Mouse (Mus musculus) heart, embryonic 14.5 days (tissue): ENCODE measurements around the gene Tmem181a. TPM values are rescaled to one million over a fixed set of nuclear protein-coding genes. Genes with fewer than 3 reads are reported as not detected.
"Not testable (repeated sequence)": the region's sequence is repeated elsewhere in the genome, so short reads cannot be mapped to it uniquely, and the experiment has no call there.

Source experiments
- ATAC-seq: fragments of 200-750 bp; cut with Nextera tagmentation; 2 replicates; pipeline ENCODE4 v1.8.0; 2017; ENCODE audit warnings: low read depth, moderate TSS enrichment; ENCODE audit not compliant: insufficient number of reproducible peaks, insufficient read depth, low FRiP score
- H3K27ac ChIP-seq, 2 experiments: fragments of 200-500 bp in 1 of 2; fragments of 300-500 bp in 1 of 2; sonication (generic) in 1 of 2; replicated peaks in 1 of 2; 2 replicates each; pipeline ENCODE4 v1.5.1; 2012 to 2014; ENCODE audit warnings: low read depth in 2 of 2, low read length in 2 of 2, control low read depth in 1 of 2, mild to moderate bottlenecking in 1 of 2, mixed read lengths in 1 of 2; ENCODE audit not compliant: control insufficient read depth in 1 of 2, insufficient read depth in 1 of 2
- H3K27me3 ChIP-seq: fragments of 300-500 bp; sonication (generic); 2 replicates; pipeline ENCODE4 v1.6.1; 2014; ENCODE audit warnings: mild to moderate bottlenecking, low read length, control low read depth; ENCODE audit not compliant: control insufficient read depth, insufficient read depth
- H3K36me3 ChIP-seq: fragments of 300-500 bp; sonication (generic); 2 replicates; pipeline ENCODE4 v1.6.1; 2014; ENCODE audit warnings: mild to moderate bottlenecking, control low read depth, low read length, mixed read lengths; ENCODE audit not compliant: control insufficient read depth, insufficient read depth
- H3K4me1 ChIP-seq, 2 experiments: fragments of 200-500 bp in 1 of 2; fragments of 300-500 bp in 1 of 2; sonication (generic) in 1 of 2; 2 replicates each; pipeline ENCODE4 v1.6.1; 2012 to 2014; ENCODE audit warnings: low read length in 2 of 2, control low read depth in 1 of 2, mixed read lengths in 1 of 2; ENCODE audit not compliant: control insufficient read depth in 2 of 2, insufficient read depth in 2 of 2
- H3K4me2 ChIP-seq: fragments of 300-500 bp; sonication (generic); 2 replicates; pipeline ENCODE4 v1.6.1; 2014; ENCODE audit warnings: mild to moderate bottlenecking, low read length
- H3K4me3 ChIP-seq, 2 experiments: fragments of 200-500 bp in 1 of 2; fragments of 300-500 bp in 1 of 2; sonication (generic) in 1 of 2; 2 replicates each; pipeline ENCODE4 v1.5.1; 2012 to 2014; ENCODE audit warnings: low read length in 2 of 2, mild to moderate bottlenecking in 2 of 2, control low read depth in 1 of 2, low read depth in 1 of 2, moderate library complexity in 1 of 2; ENCODE audit not compliant: control insufficient read depth in 1 of 2, insufficient read depth in 1 of 2
- H3K9ac ChIP-seq: fragments of 300-500 bp; sonication (generic); 2 replicates; pipeline ENCODE4 v1.6.1; 2014; ENCODE audit warnings: mild to moderate bottlenecking, low read length
- H3K9me3 ChIP-seq: fragments of 300-500 bp; sonication (generic); 2 replicates; pipeline ENCODE4 v1.6.1; 2016; ENCODE audit warnings: low read length, control low read depth; ENCODE audit not compliant: control insufficient read depth
- WGBS: fragments of 180-500 bp; shearing (Covaris S2); extraction: QIAGEN DNeasy Blood & Tissue Kit; methylation state at CpG from one replicate; pipeline ENCODE4 v1.1.7; 2014; 5-methylcytosine and 5-hydroxymethylcytosine counted together
- polyA plus RNA-seq: library from polyadenylated mRNA; unstranded; fragments of >200 nt; fragmentation: Nextera tagmentation; extraction: Ambion mirVana; gene quantifications from 2 replicates; pipeline ENCODE4 v1.2.1, GENCODE M21; 2014

The Tmem181a gene
- polyA plus RNA-seq, 1 experiment from 2014 or later = 18.8 TPM

- not testable (repeated sequence) for ATAC-seq, H3K36me3 ChIP-seq, H3K27me3 ChIP-seq, H3K9me3 ChIP-seq, H3K4me3 ChIP-seq, H3K4me1 ChIP-seq, H3K9ac ChIP-seq, H3K27ac ChIP-seq, H3K4me2 ChIP-seq
- 91% methylated on average over 9 of the region's 13 CpGs for WGBS
Measured at GRCm38 (mm10) chr17:6306503-6306902, 49.8 kb downstream of the Tmem181a start.

DNA sequence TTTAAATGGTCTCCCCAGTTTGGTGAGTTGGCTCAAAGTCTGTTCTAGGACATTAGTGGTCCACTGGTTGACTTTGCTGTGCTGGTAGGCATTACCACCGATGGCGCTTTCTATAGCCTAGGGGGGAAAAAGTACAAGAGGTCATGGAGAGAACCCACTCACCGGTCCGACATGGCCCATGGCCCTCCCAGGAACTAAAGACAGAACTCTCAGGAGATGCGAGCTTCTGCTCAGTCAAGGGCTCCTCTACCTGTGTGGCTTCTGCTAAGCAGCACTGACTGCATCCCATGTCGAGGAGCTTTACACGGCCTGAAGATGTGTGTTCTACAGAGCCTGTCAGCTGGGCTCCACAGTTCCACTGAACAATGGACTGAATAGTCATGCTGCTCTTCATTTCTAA lies 55.1 kb downstream of the Tmem181a start:
- WGBS = 95% methylated on average over 7 of the region's 7 CpGs
- not testable (repeated sequence) for ATAC-seq, H3K4me2 ChIP-seq, H3K4me3 ChIP-seq, H3K9ac ChIP-seq, H3K4me1 ChIP-seq, H3K27ac ChIP-seq, H3K27me3 ChIP-seq, H3K36me3 ChIP-seq, H3K9me3 ChIP-seq

DNA sequence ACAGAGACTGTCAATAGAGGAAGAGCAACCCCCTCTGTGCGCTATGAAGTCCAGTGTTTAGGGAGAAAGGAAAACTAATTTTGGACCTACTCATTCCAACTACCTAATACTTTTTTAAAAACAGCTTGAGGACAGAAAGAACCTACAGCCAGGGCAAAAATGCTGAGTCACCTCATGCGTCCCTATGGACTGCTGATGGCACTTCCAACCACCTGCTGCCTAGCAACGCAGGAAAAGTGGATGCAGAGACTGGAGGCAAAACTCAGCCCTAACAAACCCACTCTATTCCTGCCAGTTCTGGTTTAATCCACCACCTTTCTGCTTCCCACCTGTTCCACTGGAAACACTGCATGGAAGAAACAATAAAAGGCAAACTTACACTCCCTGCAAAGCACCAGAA lies 56.1 kb downstream of the Tmem181a start:
- not testable (repeated sequence) for H3K4me2 ChIP-seq, ATAC-seq
- WGBS = 67% methylated on average over 3 of the region's 3 CpGs

GRCm38 (mm10) chr17:6314493-6314892 lies 57.8 kb downstream of the Tmem181a start:
- not testable (repeated sequence) for H3K9ac ChIP-seq, H3K9me3 ChIP-seq, H3K4me2 ChIP-seq, H3K4me3 ChIP-seq, ATAC-seq, H3K36me3 ChIP-seq, H3K27me3 ChIP-seq, H3K27ac ChIP-seq, H3K4me1 ChIP-seq
- WGBS = 89% methylated on average over 2 of the region's 3 CpGs

More for the DNA sequence above, 56.1 kb downstream of the Tmem181a start:
- not testable (repeated sequence) for H3K27ac ChIP-seq, H3K9me3 ChIP-seq, H3K27me3 ChIP-seq, H3K36me3 ChIP-seq, H3K4me1 ChIP-seq, H3K4me3 ChIP-seq, H3K9ac ChIP-seq

DNA sequence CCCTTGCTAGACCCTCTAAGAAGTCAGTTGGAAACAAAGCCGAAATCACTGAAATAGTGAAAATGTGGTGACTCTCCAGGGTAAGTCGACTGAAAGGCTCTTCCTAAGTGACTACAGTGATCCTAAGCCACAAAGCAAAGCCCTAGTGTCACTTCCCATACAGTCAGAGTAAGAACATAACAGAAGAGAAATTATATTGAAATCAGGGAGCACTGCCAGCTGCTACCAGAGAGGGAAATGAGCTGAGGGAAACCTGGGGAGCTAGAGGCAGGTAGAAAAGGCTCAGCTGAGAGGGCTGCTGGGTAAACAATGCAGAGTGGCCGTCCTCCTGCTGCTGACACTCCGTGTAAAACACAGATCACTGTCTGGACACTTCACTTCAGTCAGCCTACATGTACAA lies 59.0 kb downstream of the Tmem181a start:
- no CpG with 5 or more reads among the region's 4 CpGs for WGBS
- not testable (repeated sequence) for H3K4me1 ChIP-seq, H3K36me3 ChIP-seq, ATAC-seq, H3K9ac ChIP-seq, H3K4me2 ChIP-seq, H3K27me3 ChIP-seq, H3K27ac ChIP-seq, H3K9me3 ChIP-seq, H3K4me3 ChIP-seq

DNA sequence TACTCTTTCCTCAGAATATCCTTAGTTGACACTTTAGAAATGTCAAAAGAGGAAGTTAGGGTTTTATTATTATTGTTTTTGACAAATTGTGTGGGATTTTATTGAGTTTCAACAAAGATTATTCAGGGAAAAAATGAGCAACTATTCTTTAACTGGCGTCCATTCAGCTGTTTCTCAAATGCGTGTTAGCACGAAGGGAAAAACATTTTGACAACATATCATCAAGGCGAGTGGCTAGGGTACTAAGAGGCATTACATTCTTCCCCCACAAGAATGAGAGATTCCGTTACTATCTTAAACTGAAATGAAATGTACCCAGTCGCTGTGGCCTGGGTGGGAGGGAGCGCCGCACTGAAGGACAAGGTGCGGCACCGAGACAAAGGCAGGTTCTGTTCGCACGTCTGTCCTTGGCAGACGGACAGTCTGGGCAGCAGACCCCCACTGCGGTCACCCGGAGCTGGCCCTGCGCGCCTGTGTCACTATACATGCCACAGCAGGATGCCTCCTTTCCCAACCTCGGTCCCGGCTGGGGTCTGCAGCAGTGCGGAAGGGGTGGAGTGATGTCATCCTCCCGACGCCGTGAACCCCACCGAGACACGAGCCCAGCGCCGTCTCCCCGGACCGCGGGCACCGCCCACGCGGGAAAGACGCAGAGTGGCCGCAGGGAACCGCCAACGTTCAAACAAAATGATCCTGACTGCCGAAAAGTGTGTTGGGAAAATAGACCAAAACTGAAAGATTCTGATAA lies 59.9 kb downstream of the Tmem181a start:
- H3K27me3 ChIP-seq, H3K36me3 ChIP-seq, H3K27ac ChIP-seq, H3K9me3 ChIP-seq, H3K4me1 ChIP-seq: not testable (repeated sequence)
- WGBS = under 1% methylated on average over 35 of the region's 38 CpGs
- Histone ChIP-seq H3K4me2 (peak overlapping the region; percentile 62), H3K4me3 (peak overlapping the region; percentile 41 to 58), H3K9ac (peak overlapping the region; percentile 25; the same call in 1 of the 2 replicates)
- ATAC-seq = peak; percentile 68

- Histone ChIP-seq H3K4me3 (peak within 1 kb of the TSS; percentile 41 to 58), H3K4me2 (peak within 1 kb of the TSS; percentile 62), H3K9ac (peak within 1 kb of the TSS; percentile 56; the same call in 1 of the 2 replicates)
- H3K36me3 ChIP-seq, H3K9me3 ChIP-seq, H3K27ac ChIP-seq, H3K27me3 ChIP-seq, H3K4me1 ChIP-seq: not testable (repeated sequence)
- 8% methylated on average over 21 of the region's 23 CpGs for WGBS
- peak; percentile 92 for ATAC-seq
Measured at GRCm38 (mm10) chr17:6317339-6317985, 60.8 kb downstream of the Tmem181a start, which contains the start of gene Dynlt1a. Gene Dynlt1a, minus strand, starts transcription at chr17:6317500.
